Mouse (Mus musculus) limb, embryonic 13.5 days (tissue): ENCODE results near the gene Pa2g4. TPM values are rescaled to one million over a fixed set of nuclear protein-coding genes. Genes with fewer than 3 reads are reported as not detected.

Experiments used
- ATAC-seq: fragments of 200-750 bp; cut with Nextera tagmentation; 2 replicates; pipeline ENCODE4 v1.8.0; 2017; ENCODE audit warnings: low read depth, moderate number of reproducible peaks, moderate TSS enrichment; ENCODE audit not compliant: low FRiP score
- H3K27ac ChIP-seq: fragments of 300-500 bp; sonication (generic); 2 replicates; pipeline ENCODE4 v1.5.1; 2015; ENCODE audit warnings: inconsistent platforms, mild to moderate bottlenecking, moderate library complexity
- H3K27me3 ChIP-seq: fragments of 300-500 bp; sonication (generic); 2 replicates; pipeline ENCODE4 v1.6.1; 2015; ENCODE audit warnings: mild to moderate bottlenecking, inconsistent platforms
- H3K36me3 ChIP-seq: fragments of 300-500 bp; sonication (generic); 2 replicates; pipeline ENCODE4 v1.6.1; 2015; ENCODE audit warnings: inconsistent platforms, mild to moderate bottlenecking, moderate library complexity
- H3K4me1 ChIP-seq: fragments of 300-500 bp; sonication (generic); 2 replicates; pipeline ENCODE4 v1.6.1; 2015; ENCODE audit warnings: inconsistent platforms
- H3K4me2 ChIP-seq: fragments of 300-500 bp; sonication (generic); replicated peaks from 2 replicates; pipeline ENCODE4 v1.6.1; 2015; ENCODE audit warnings: inconsistent platforms, mild to moderate bottlenecking, moderate library complexity
- H3K4me3 ChIP-seq: fragments of 300-500 bp; sonication (generic); 2 replicates; pipeline ENCODE4 v1.5.1; 2015; ENCODE audit warnings: moderate library complexity, mild to moderate bottlenecking, inconsistent platforms
- H3K9ac ChIP-seq: fragments of 300-500 bp; sonication (generic); 2 replicates; pipeline ENCODE4 v1.6.1; 2015; ENCODE audit warnings: mild to moderate bottlenecking, inconsistent platforms
- H3K9me3 ChIP-seq: fragments of 300-500 bp; sonication (generic); 2 replicates; pipeline ENCODE4 v1.6.1; 2016; ENCODE audit warnings: inconsistent platforms
- WGBS: fragments of 180-500 bp; shearing (Covaris S2); methylation state at CpG from one replicate; pipeline ENCODE4 v1.1.7; 2015; 5-methylcytosine and 5-hydroxymethylcytosine counted together
- microRNA-seq: library from miRNA; unstranded; fragments of <30 nt; microRNA quantifications from one replicate; pipeline ENCODE4, GENCODE M21; 2016
- polyA plus RNA-seq: library from polyadenylated mRNA; unstranded; fragments of >200 nt; fragmentation: Nextera tagmentation; extraction: Ambion mirVana; gene quantifications from 2 replicates; pipeline ENCODE4 v1.2.1, GENCODE M21; 2015

Gene Pa2g4
- polyA plus RNA-seq, 1 experiment from 2014 or later, result 198 TPM

DNA sequence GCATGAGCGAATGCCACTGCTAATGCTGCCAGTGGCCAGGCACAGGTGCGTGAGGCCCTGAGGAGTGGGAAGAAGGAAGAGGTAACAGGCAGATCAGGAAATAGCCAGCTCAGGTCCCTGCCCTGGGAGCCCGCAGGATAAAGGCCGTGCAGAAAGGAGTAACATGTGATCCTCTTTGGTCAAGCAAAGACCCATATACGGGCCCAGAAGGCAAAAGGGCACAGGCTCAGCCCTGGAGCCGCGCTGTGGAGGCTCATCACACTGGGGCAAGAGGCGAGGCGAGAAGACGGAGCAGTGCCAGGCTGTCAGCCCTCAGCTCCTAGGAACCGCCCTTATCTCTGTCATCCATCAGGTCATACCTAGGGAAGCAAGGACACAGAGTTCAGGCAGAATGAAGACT, 55.5 kb downstream of the Pa2g4 start:
- Histone ChIP-seq H3K4me2 (no peak overlapping the region), H3K9ac (no peak overlapping the region)

DNA sequence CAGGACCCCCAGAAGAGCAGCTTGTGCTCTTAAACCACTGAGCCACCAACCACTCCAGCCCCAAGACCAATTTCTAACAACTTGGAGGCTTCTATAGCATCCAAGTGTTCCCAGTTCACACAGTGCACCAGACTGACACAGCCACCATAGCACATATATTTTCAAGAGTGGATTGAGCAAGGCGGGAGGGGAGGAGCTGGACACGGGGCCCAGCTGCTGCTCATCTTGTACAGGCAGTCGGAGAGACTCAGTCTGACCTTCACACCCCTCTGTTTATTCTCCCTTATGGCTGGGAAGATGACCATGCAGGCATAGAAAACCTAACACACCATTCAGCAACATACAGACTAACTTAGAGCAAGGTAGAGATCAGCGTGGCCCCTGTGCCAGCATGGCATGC, 56.0 kb downstream of the Pa2g4 start:
- Histone ChIP-seq H3K36me3 (peaks cover 47% of the 10 kb centered on the region), H3K27ac (no peak overlapping the region), H3K4me2 (no peak overlapping the region), H3K9ac (no peak overlapping the region), H3K27me3 (peaks cover under 1% of the 10 kb centered on the region; the same call in 1 of the 2 replicates), H3K4me1 (no peaks in the 10 kb centered on the region), H3K4me3 (no peak overlapping the region), H3K9me3 (0 out of 2 replicates have a peak, but pooled peaks cover 2% of the 10 kb centered on the region)
- WGBS, result 87% methylated on average over 4 of the region's 4 CpGs
- no peak for ATAC-seq

More for the DNA sequence above, 55.5 kb downstream of the Pa2g4 start:
- Histone ChIP-seq H3K9me3 (0 out of 2 replicates have a peak, but pooled peaks cover 2% of the 10 kb centered on the region), H3K36me3 (peaks cover 52% of the 10 kb centered on the region), H3K4me1 (no peaks in the 10 kb centered on the region), H3K27me3 (peaks cover 5% of the 10 kb centered on the region), H3K4me3 (no peak overlapping the region), H3K27ac (no peak overlapping the region)
- WGBS, result 82% methylated on average over 11 of the region's 11 CpGs
- no peak for ATAC-seq

DNA sequence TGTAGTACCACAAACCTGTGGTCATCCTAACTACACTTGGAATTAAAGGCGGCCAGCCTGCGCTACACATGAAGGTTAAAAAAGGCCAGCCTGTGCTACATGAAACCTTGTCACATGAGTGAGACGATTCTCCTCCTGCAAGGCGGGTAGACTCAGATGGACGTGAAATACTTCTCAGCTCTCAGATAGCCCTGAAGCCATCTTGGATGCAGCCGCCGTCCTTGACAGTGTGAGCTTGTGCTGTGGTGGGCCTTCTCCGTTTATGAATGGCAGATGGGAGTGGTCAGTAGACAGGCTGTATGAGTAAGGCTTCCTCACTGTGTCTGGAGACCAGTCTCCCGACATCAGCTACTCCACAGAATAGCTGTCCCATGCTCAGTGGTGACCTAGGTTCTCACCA, 56.6 kb downstream of the Pa2g4 start:
- ATAC-seq, result no peak
- WGBS, result 85% methylated on average over 9 of the region's 9 CpGs

DNA sequence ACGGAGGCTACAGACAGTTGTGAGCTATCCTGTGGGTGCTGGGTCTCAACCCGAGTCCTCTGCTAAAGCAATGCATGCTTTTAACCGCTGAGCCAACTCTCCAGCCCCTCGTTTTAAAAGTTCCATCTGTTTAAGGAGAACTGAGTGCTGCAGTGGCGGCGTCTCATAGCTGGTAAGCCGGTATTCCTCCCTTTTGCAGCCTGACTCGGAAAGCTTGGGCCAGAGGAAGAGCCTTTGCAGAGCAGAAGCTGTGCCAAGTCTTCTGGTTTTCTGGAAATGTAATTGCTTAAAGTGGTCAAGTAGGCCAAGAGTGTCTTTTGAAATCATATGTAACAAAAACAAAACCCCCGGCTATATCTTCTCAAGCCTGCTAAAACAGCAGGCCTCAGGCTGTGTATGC, 57.5 kb downstream of the Pa2g4 start:
- H3K4me1 ChIP-seq, result no peaks in the 10 kb centered on the region
- ATAC-seq, result no peak
- H3K27me3 ChIP-seq, result no peaks in the 10 kb centered on the region
- H3K27ac ChIP-seq, result no peak overlapping the region
- 73% methylated on average over 9 of the region's 9 CpGs for WGBS
- no peak overlapping the region for H3K4me3 ChIP-seq
- H3K9ac ChIP-seq, result no peak overlapping the region
- H3K4me2 ChIP-seq, result no peak overlapping the region
- 0 out of 2 replicates have a peak, but pooled peaks cover 2% of the 10 kb centered on the region for H3K9me3 ChIP-seq
- peaks cover 38% of the 10 kb centered on the region for H3K36me3 ChIP-seq

More for the DNA sequence above, 56.6 kb downstream of the Pa2g4 start:
- Histone ChIP-seq H3K36me3 (peaks cover 47% of the 10 kb centered on the region), H3K4me1 (no peaks in the 10 kb centered on the region), H3K27ac (no peak overlapping the region), H3K9ac (no peak overlapping the region), H3K9me3 (0 out of 2 replicates have a peak, but pooled peaks cover 2% of the 10 kb centered on the region), H3K27me3 (no peaks in the 10 kb centered on the region), H3K4me3 (no peak overlapping the region), H3K4me2 (no peak overlapping the region)

Small RNAs within 50 kb of the gene (microRNA-seq; reads per million reads assigned to microRNA genes)
- not detected for gene Gm47275
- gene Mir6916, result not detected
- gene Mir6917, result not detected

Other genes with a start within 250 kb of the Pa2g4 start
- gene Cnpy2, start 243.5 kb downstream of the Pa2g4 start, polyA plus RNA-seq, result 390 and 394 TPM in 2 replicates
- gene Cs, start 228.3 kb downstream of the Pa2g4 start, polyA plus RNA-seq, result 167 and 176 TPM in 2 replicates
- 14.8 and 15.3 TPM in 2 replicates for gene Coq10a, start 197.0 kb downstream of the Pa2g4 start, polyA plus RNA-seq
- gene Ankrd52, start 188.9 kb downstream of the Pa2g4 start, polyA plus RNA-seq, result 11.7 and 12.9 TPM in 2 replicates
- 0.28 and 0.38 TPM in 2 replicates for gene Slc39a5, start 164.8 kb downstream of the Pa2g4 start, polyA plus RNA-seq
- gene Nabp2, start 154.5 kb downstream of the Pa2g4 start, polyA plus RNA-seq, result 60.6 and 61.4 TPM in 2 replicates
- 42.3 and 43.3 TPM in 2 replicates for gene Rnf41, start 154.3 kb downstream of the Pa2g4 start, polyA plus RNA-seq
- gene Smarcc2, start 106.7 kb downstream of the Pa2g4 start, polyA plus RNA-seq, result 96.6 and 110 TPM in 2 replicates
- 1,077 and 1,101 TPM in 2 replicates for gene Myl6, start 71.8 kb downstream of the Pa2g4 start, polyA plus RNA-seq
- 4.7 and 5.0 TPM in 2 replicates for gene Myl6b, start 67.3 kb downstream of the Pa2g4 start, polyA plus RNA-seq
- gene Esyt1, start 40.1 kb downstream of the Pa2g4 start, polyA plus RNA-seq, result 24.0 and 28.0 TPM in 2 replicates
- 16.4 and 17.3 TPM in 2 replicates for gene Zc3h10, start 18.2 kb downstream of the Pa2g4 start, polyA plus RNA-seq
- 3,677 and 3,933 TPM in 2 replicates for gene Rpl41, start 16.7 kb downstream of the Pa2g4 start, polyA plus RNA-seq
- 14.5 and 17.5 TPM in 2 replicates for gene Erbb3, start 23.7 kb upstream of the Pa2g4 start, polyA plus RNA-seq
- gene Rps26, start 60.8 kb upstream of the Pa2g4 start, polyA plus RNA-seq, result 752 and 768 TPM in 2 replicates
- gene Ikzf4, start 80.0 kb upstream of the Pa2g4 start, polyA plus RNA-seq, result 5.1 and 5.2 TPM in 2 replicates
- 22.0 TPM in 2 replicates for gene Suox, start 108.1 kb upstream of the Pa2g4 start, polyA plus RNA-seq
- 83.5 and 87.5 TPM in 2 replicates for gene Rab5b, start 130.3 kb upstream of the Pa2g4 start, polyA plus RNA-seq
- gene Pmel, start 138.2 kb upstream of the Pa2g4 start, polyA plus RNA-seq, result 2.2 and 2.3 TPM in 2 replicates
- gene Cdk2, start 139.0 kb upstream of the Pa2g4 start, polyA plus RNA-seq, result 132 and 134 TPM in 2 replicates
- 12.0 and 12.1 TPM in 2 replicates for gene Dgka, start 178.9 kb upstream of the Pa2g4 start, polyA plus RNA-seq
- gene Pym1, start 181.9 kb upstream of the Pa2g4 start, polyA plus RNA-seq, result 44.0 and 47.9 TPM in 2 replicates
- gene Mmp19, start 224.9 kb upstream of the Pa2g4 start, polyA plus RNA-seq, result 0.56 and 0.78 TPM in 2 replicates
- 58.8 and 66.8 TPM in 2 replicates for gene Dnajc14, start 238.1 kb upstream of the Pa2g4 start, polyA plus RNA-seq
- gene Tmem198b, start 238.4 kb upstream of the Pa2g4 start, polyA plus RNA-seq, result 25.3 and 27.1 TPM in 2 replicates